ENCODE assay signal across 8 mouse cellular contexts in genomic region chr9:40241223-40241801, GRCm38 (mm10). TPM values are rescaled to one million over a fixed set of nuclear protein-coding genes. Genes with fewer than 3 reads are reported as not detected.
DNase-seq lines count a peak whose midpoint lies in the region; ATAC-seq and TF ChIP-seq lines count a peak whose summit lies in the region.

No protein-coding gene starts in this region.

- TF ChIP-seq CTCF in small intestine, adult 2 months (IDR thresholded peaks at IDR 0.05; ENCODE audit: extremely low read depth, insufficient read length, insufficient replicate concordance, low read depth, low read length) = no peak

- intact Hi-C loops in left cerebral cortex, postnatal 25 days (cut with DNase I) = loop anchor here (5.0 kb wide), 1 partner anchor 76 kb away; no protein-coding TSS in a partner anchor

- H3K9ac ChIP-seq in hindbrain, embryonic 16.5 days (ENCODE audit: low read depth, low read length) = peak overlapping the region; percentile 29

- peak; percentile 45; the same call in 1 of the 2 replicates for ATAC-seq in cerebellum, adult (ENCODE audit: insufficient number of reproducible peaks, low FRiP score, low TSS enrichment)
- ATAC-seq in frontal cortex, adult (ENCODE audit: low TSS enrichment) = peak; percentile 83
- ATAC-seq in hindbrain, embryonic 16.5 days = peak; percentile 87
- ATAC-seq in megakaryocyte, adult 5-6 weeks (ENCODE audit: poor library complexity, severe bottlenecking) = peak; percentile 75

- peak overlapping the region; percentile 94 for H3K27ac ChIP-seq in hindbrain, embryonic 16.5 days (ENCODE audit: low read depth, low read length)
- no peak overlapping the region for H3K27ac ChIP-seq in small intestine, adult 2 months (ENCODE audit: insufficient read depth, low read depth, low read length)

- no peaks in the 10 kb centered on the region for H3K27me3 ChIP-seq in hindbrain, embryonic 16.5 days (replicated peaks; ENCODE audit: control insufficient read depth, insufficient read depth, low read length)
- no peaks in the 10 kb centered on the region for H3K27me3 ChIP-seq in small intestine, adult 2 months (ENCODE audit: control insufficient read depth, insufficient read depth, low read length)

- H3K36me3 ChIP-seq in hindbrain, embryonic 16.5 days (ENCODE audit: control insufficient read depth, insufficient read depth, low read length) = no peaks in the 10 kb centered on the region
- no peaks in the 10 kb centered on the region for H3K36me3 ChIP-seq in small intestine, adult 2 months (ENCODE audit: control insufficient read depth, insufficient read depth, low read length)

- H3K4me3 ChIP-seq in hindbrain, embryonic 16.5 days (ENCODE audit: low read length) = peak overlapping the region; percentile 41
- peak overlapping the region; percentile 56 for H3K4me3 ChIP-seq in small intestine, adult 2 months (ENCODE audit: low read depth, low read length)

- TF ChIP-seq POLR2A in small intestine, adult 2 months (IDR thresholded peaks at IDR 0.05; ENCODE audit: low read depth, low read length) = no peak

- peak overlapping the region; percentile 71 for H3K4me2 ChIP-seq in hindbrain, embryonic 16.5 days (ENCODE audit: low read length)

- peaks cover 15% of the 10 kb centered on the region for H3K4me1 ChIP-seq in hindbrain, embryonic 16.5 days (ENCODE audit: control insufficient read depth, insufficient read depth, low read depth, low read length)
- peaks cover 9% of the 10 kb centered on the region for H3K4me1 ChIP-seq in small intestine, adult 2 months (ENCODE audit: control insufficient read depth, insufficient read depth, insufficient read length, low read length)

- H3K9me3 ChIP-seq in hindbrain, embryonic 16.5 days (ENCODE audit: control insufficient read depth, low read length) = no peaks in the 10 kb centered on the region

- DNase-seq in cerebellum, adult 8-10 months = no peak
- DNase-seq in cerebellum, adult 9-10 months = peak; percentile 26
- DNase-seq in left cerebral cortex, postnatal 25 days (ENCODE audit: low spot score in 2 of 2) = peak; percentile 71 to 86

- under 1% methylated on average over 15 of the region's 15 CpGs for WGBS in hindbrain, embryonic 16.5 days
- 15% methylated on average over 15 of the region's 15 CpGs for WGBS in small intestine, adult 2 months

RNA-seq across cellular contexts. Expression of gene Scn3b, which starts 27.7 kb away (rescaled TPM):
- polyA plus RNA-seq in hindbrain, embryonic 16.5 days (2015; fragmentation: Nextera tagmentation; extraction: Ambion mirVana) = 151 and 167 TPM in 2 replicates
- 100 to 1,000 TPM; 112 to 117 TPM for total RNA-seq in left cerebral cortex, postnatal 25 days (2021)
- total RNA-seq in megakaryocyte, adult 5-6 weeks (2015) = 0.87 TPM in 1 of 2 replicates, not detected in the other
- total RNA-seq in megakaryocyte, adult 5-6 weeks (2017) = not detected in 2 replicates
- 0.13 and 0.43 TPM in 2 replicates for polyA plus RNA-seq in small intestine, adult 2 months (2012; rRNA removed)

RNA-seq across cellular contexts. Expression of gene Zfp202, which starts 49.2 kb away (rescaled TPM):
- polyA plus RNA-seq in hindbrain, embryonic 16.5 days (2015; fragmentation: Nextera tagmentation; extraction: Ambion mirVana) = 11.2 TPM in 2 replicates
- total RNA-seq in left cerebral cortex, postnatal 25 days (2021) = 1 to 10 TPM; 3.4 to 3.5 TPM
- total RNA-seq in megakaryocyte, adult 5-6 weeks (2015) = 1.9 and 2.0 TPM in 2 replicates
- 1.4 and 1.6 TPM in 2 replicates for total RNA-seq in megakaryocyte, adult 5-6 weeks (2017)
- 0.19 and 0.35 TPM in 2 replicates for polyA plus RNA-seq in small intestine, adult 2 months (2012; rRNA removed)

Comparison
In these comparisons a context has a peak if more than half of its experiments do, and no peak if none do; other contexts are left out.
1. RNA of gene Scn3b, which starts 27.7 kb away (total RNA-seq): 112 to 117 TPM in left cerebral cortex, postnatal 25 days; 0.87 TPM in megakaryocyte, adult 5-6 weeks; every median in the first group is over 10 times any median in the second.
2. Peak in every context shown above with its lines, with median percentiles within 50 percentile points of each other: ATAC-seq.